Mouse (Mus musculus) gastrocnemius, postnatal 4 days (tissue): ENCODE results near the gene Cers6. TPM values are rescaled to one million over a fixed set of nuclear protein-coding genes. Genes with fewer than 3 reads are reported as not detected.

ENCODE experiments used
- DNase-seq, 2 experiments: peaks; one replicate each; pipeline ENCODE4 v3.0.0; 2021 to 2022; ENCODE audit warnings: low spot score in 2 of 2, mixed read lengths in 2 of 2
- total RNA-seq, 2 experiments: library from RNA; stranded (reverse); gene quantifications; 2 replicates each; pipeline ENCODE4 v1.2.3; 2021

Gene Cers6
- total RNA-seq, 2 experiments from 2014 or later: 11.4 to 11.7 TPM

- no peak for DNase-seq
These were observed 17.9 kb downstream of the Cers6 start for GRCm38 (mm10) chr2:68879071-68879651.

GRCm38 (mm10) chr2:68884573-68884972 lies 23.3 kb downstream of the Cers6 start:
- DNase-seq: no peak

- DNase-seq: no peak
These were observed 24.0 kb downstream of the Cers6 start for GRCm38 (mm10) chr2:68885206-68885605.

GRCm38 (mm10) chr2:68885766-68886496 lies 24.7 kb downstream of the Cers6 start:
- DNase-seq: peak in 1 of 2 experiments; percentile 73

- DNase-seq: no peak
These were observed 25.4 kb downstream of the Cers6 start for GRCm38 (mm10) chr2:68886661-68887060.

GRCm38 (mm10) chr2:68888094-68888705 lies 27.0 kb downstream of the Cers6 start:
- no peak for DNase-seq

- DNase-seq: no peak
These were observed 28.5 kb downstream of the Cers6 start for GRCm38 (mm10) chr2:68889661-68890170.

GRCm38 (mm10) chr2:68892476-68892875 lies 31.2 kb downstream of the Cers6 start:
- no peak for DNase-seq

GRCm38 (mm10) chr2:68895044-68895764 lies 34.0 kb downstream of the Cers6 start:
- DNase-seq: no peak

GRCm38 (mm10) chr2:68896196-68896595 lies 35.0 kb downstream of the Cers6 start:
- no peak for DNase-seq

- no peak for DNase-seq
These were observed 38.7 kb downstream of the Cers6 start for GRCm38 (mm10) chr2:68899770-68900521.

GRCm38 (mm10) chr2:68900640-68901378 lies 39.6 kb downstream of the Cers6 start:
- DNase-seq: no peak

- no peak for DNase-seq
These were observed 40.5 kb downstream of the Cers6 start for GRCm38 (mm10) chr2:68901708-68902107.

- no peak for DNase-seq
These were observed 41.3 kb downstream of the Cers6 start for GRCm38 (mm10) chr2:68902546-68902945.

GRCm38 (mm10) chr2:68906921-68907320 lies 45.7 kb downstream of the Cers6 start:
- DNase-seq: no peak

GRCm38 (mm10) chr2:68907721-68908463 lies 46.7 kb downstream of the Cers6 start:
- DNase-seq: no peak

GRCm38 (mm10) chr2:68910727-68911126 lies 49.5 kb downstream of the Cers6 start:
- DNase-seq: no peak

GRCm38 (mm10) chr2:68911587-68912483 lies 50.6 kb downstream of the Cers6 start:
- DNase-seq: no peak
